Mouse (Mus musculus): ENCODE results near the gene Fyttd1. TPM values are rescaled to one million over a fixed set of nuclear protein-coding genes. Genes with fewer than 3 reads are reported as not detected.

The Fyttd1 gene
- total and polyA plus RNA-seq, 2 experiments from 2014 or later = 56.9 to 139 TPM

DNA sequence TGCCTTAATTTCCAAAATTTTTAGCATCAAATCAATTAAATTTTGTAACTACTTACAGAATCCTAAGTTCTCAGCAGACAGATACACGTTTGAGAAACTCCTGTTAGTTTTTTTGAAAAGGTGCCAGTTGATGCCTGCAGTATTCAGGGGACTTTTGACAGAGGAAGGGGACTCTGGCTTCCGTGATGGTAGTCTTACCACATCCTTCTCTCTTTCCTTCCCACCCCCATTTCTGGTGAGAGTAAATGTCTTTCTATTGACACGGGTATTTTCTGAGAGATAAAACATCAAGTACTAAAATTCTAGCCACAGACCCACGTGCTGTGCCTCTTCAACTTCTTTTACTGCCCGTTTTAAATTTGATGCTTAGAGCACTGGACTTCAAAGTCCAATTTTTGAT lies 76.5 kb downstream of the Fyttd1 start:
- peaks cover 13% of the 10 kb centered on the region for H3K36me3 ChIP-seq (ENCODE audit: insufficient read depth, low read length)
- ATAC-seq (ENCODE audit: low FRiP score) (no peak), DNase-seq (ENCODE audit: low spot score) (no peak)
- no peak overlapping the region for H3K4me3 ChIP-seq (ENCODE audit: low read depth, low read length)
- H3K9ac ChIP-seq (replicated peaks; ENCODE audit: low read length, poor library complexity, severe bottlenecking) = no peak overlapping the region
- H3K4me2 ChIP-seq (ENCODE audit: low read depth, low read length, poor library complexity, severe bottlenecking) = no peak overlapping the region
- H3K27me3 ChIP-seq (ENCODE audit: insufficient read depth, low read length) = no peaks in the 10 kb centered on the region
- H3K27ac ChIP-seq (ENCODE audit: low read depth, low read length) = no peak overlapping the region
- H3K4me1 ChIP-seq (ENCODE audit: insufficient read depth, low read length) = no peaks in the 10 kb centered on the region
- 75% methylated on average over 5 of the region's 5 CpGs for WGBS
- TF ChIP-seq CTCF (IDR thresholded peaks at IDR 0.05) = no peak
- no peaks in the 10 kb centered on the region for H3K9me3 ChIP-seq (ENCODE audit: low read length)

DNA sequence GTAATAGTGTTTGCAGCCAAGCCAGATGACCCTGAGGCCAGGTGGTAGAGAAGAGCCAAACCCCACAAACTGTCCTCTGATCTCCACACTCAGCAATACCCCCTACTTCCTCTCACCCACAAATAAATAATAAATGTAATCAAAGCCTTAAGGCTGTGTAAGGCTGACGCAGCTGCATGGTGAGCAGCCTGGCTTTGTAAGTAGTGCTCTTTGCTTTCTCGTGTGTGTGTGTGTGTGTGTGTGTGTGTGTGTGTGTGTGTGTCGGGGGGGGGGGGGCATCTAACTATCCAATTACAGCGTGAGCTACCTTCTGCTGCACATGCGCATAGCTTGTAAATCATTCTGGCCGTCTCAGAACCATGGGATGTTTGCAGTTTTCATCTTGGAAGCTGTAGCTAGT lies 77.0 kb downstream of the Fyttd1 start:
- ATAC-seq (ENCODE audit: low FRiP score) = no peak
- 67% methylated on average over 6 of the region's 6 CpGs for WGBS
- Histone ChIP-seq H3K9me3 (ENCODE audit: low read length) (no peaks in the 10 kb centered on the region), H3K36me3 (ENCODE audit: insufficient read depth, low read length) (peaks cover 15% of the 10 kb centered on the region), H3K4me1 (ENCODE audit: insufficient read depth, low read length) (no peaks in the 10 kb centered on the region), H3K27me3 (ENCODE audit: insufficient read depth, low read length) (no peaks in the 10 kb centered on the region), H3K4me2 (ENCODE audit: low read depth, low read length, poor library complexity, severe bottlenecking) (no peak overlapping the region), H3K27ac (ENCODE audit: low read depth, low read length) (no peak overlapping the region), H3K9ac (replicated peaks; ENCODE audit: low read length, poor library complexity, severe bottlenecking) (no peak overlapping the region), H3K4me3 (ENCODE audit: low read depth, low read length) (no peak overlapping the region)
- TF ChIP-seq CTCF (IDR thresholded peaks at IDR 0.05) = no peak
- DNase-seq (ENCODE audit: low spot score) = no peak

DNA sequence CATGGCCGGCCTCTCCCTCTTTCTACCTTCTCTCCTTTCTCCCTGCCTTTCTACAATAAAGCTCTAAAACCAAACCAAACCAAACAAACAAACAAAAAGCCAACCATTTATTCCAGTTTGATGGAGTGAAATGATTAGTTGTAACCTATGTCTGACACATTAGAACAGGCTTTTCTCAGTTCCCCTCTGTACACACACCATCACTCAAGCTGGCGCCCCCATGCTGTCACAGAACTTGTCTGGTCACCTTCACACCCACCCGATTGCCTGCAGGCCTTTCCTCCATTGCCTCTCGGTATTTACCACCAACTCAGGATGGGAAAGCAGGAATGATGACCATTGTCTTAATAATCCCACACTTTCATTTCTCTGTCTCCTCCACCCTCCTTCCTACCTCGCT lies 79.6 kb downstream of the Fyttd1 start:
- 79% methylated on average over 5 of the region's 5 CpGs for WGBS
- Histone ChIP-seq H3K4me1 (ENCODE audit: insufficient read depth, low read length) (no peaks in the 10 kb centered on the region), H3K4me2 (ENCODE audit: low read depth, low read length, poor library complexity, severe bottlenecking) (no peak overlapping the region), H3K9ac (replicated peaks; ENCODE audit: low read length, poor library complexity, severe bottlenecking) (no peak overlapping the region), H3K9me3 (ENCODE audit: low read length) (no peaks in the 10 kb centered on the region), H3K4me3 (ENCODE audit: low read depth, low read length) (no peak overlapping the region), H3K36me3 (ENCODE audit: insufficient read depth, low read length) (peaks cover 28% of the 10 kb centered on the region), H3K27ac (ENCODE audit: low read depth, low read length) (no peak overlapping the region), H3K27me3 (ENCODE audit: insufficient read depth, low read length) (no peaks in the 10 kb centered on the region)
- no peak for DNase-seq (ENCODE audit: low spot score)
- ATAC-seq (ENCODE audit: low FRiP score) = no peak
- TF ChIP-seq CTCF (IDR thresholded peaks at IDR 0.05) = no peak

Other genes with a start within 250 kb of the Fyttd1 start
- 69.1 and 81.7 TPM in 2 replicates for gene Tnk2, start 233.6 kb upstream of the Fyttd1 start, total RNA-seq (2014; rRNA removed)
- 15.7 and 16.5 TPM in 2 replicates for gene Tnk2, start 233.6 kb upstream of the Fyttd1 start, polyA plus RNA-seq (2015; fragmentation: Nextera tagmentation; extraction: Ambion mirVana)
- 0.05 TPM in 1 of 2 replicates, not detected in the other for gene Muc4, start 141.6 kb upstream of the Fyttd1 start, total RNA-seq (2014; rRNA removed)
- not detected in 2 replicates for gene Muc4, start 141.6 kb upstream of the Fyttd1 start, polyA plus RNA-seq (2015; fragmentation: Nextera tagmentation; extraction: Ambion mirVana)
- 0.09 and 0.22 TPM in 2 replicates for gene Muc20, start 80.1 kb upstream of the Fyttd1 start, total RNA-seq (2014; rRNA removed)
- 0.07 TPM in 1 of 2 replicates, not detected in the other for gene Muc20, start 80.1 kb upstream of the Fyttd1 start, polyA plus RNA-seq (2015; fragmentation: Nextera tagmentation; extraction: Ambion mirVana)
- gene Smbd1, start 67.0 kb upstream of the Fyttd1 start, total RNA-seq (2014; rRNA removed) = not detected in 2 replicates
- not detected in 2 replicates for gene Smbd1, start 67.0 kb upstream of the Fyttd1 start, polyA plus RNA-seq (2015; fragmentation: Nextera tagmentation; extraction: Ambion mirVana)
- 75.0 and 84.0 TPM in 2 replicates for gene Rubcn, start 266 bp downstream of the Fyttd1 start, total RNA-seq (2014; rRNA removed)
- 25.5 TPM in 2 replicates for gene Rubcn, start 266 bp downstream of the Fyttd1 start, polyA plus RNA-seq (2015; fragmentation: Nextera tagmentation; extraction: Ambion mirVana)
- gene Lrch3, start 36.6 kb downstream of the Fyttd1 start, total RNA-seq (2014; rRNA removed) = 38.9 and 40.6 TPM in 2 replicates
- gene Lrch3, start 36.6 kb downstream of the Fyttd1 start, polyA plus RNA-seq (2015; fragmentation: Nextera tagmentation; extraction: Ambion mirVana) = 23.5 and 25.3 TPM in 2 replicates
- gene Iqcg, start 178.7 kb downstream of the Fyttd1 start, total RNA-seq (2014; rRNA removed) = 2.5 and 8.3 TPM in 2 replicates
- gene Iqcg, start 178.7 kb downstream of the Fyttd1 start, polyA plus RNA-seq (2015; fragmentation: Nextera tagmentation; extraction: Ambion mirVana) = 4.7 and 5.1 TPM in 2 replicates
- 675 and 710 TPM in 2 replicates for gene Rpl35a, start 179.0 kb downstream of the Fyttd1 start, total RNA-seq (2014; rRNA removed)
- gene Rpl35a, start 179.0 kb downstream of the Fyttd1 start, polyA plus RNA-seq (2015; fragmentation: Nextera tagmentation; extraction: Ambion mirVana) = 425 and 447 TPM in 2 replicates
- gene Lmln, start 185.0 kb downstream of the Fyttd1 start, total RNA-seq (2014; rRNA removed) = 7.6 and 19.0 TPM in 2 replicates
- gene Lmln, start 185.0 kb downstream of the Fyttd1 start, polyA plus RNA-seq (2015; fragmentation: Nextera tagmentation; extraction: Ambion mirVana) = 1.4 and 2.4 TPM in 2 replicates